Mouse (Mus musculus): ENCODE measurements around the gene Trex1. TPM values are rescaled to one million over a fixed set of nuclear protein-coding genes. Genes with fewer than 3 reads are reported as not detected.

Trex1 gene
- polyA plus RNA-seq, 1 experiment: 49.1 TPM

- Histone ChIP-seq H3K4me3 (replicated peaks) (no peak overlapping the region), H3K36me3 (replicated peaks; ENCODE audit: low read length) (peaks cover 49% of the 10 kb centered on the region), H3K9me3 (no peaks in the 10 kb centered on the region), H3K4me1 (peaks cover 25% of the 10 kb centered on the region), H3K27me3 (replicated peaks) (peaks cover 30% of the 10 kb centered on the region)
- TF ChIP-seq FLI1 (IDR thresholded peaks at IDR 0.05; ENCODE audit: low read length) (no peak), GATA1 (IDR thresholded peaks at IDR 0.05; ENCODE audit: borderline replicate concordance, low read length) (no peak)
These were observed 32.3 kb upstream of the Trex1 start for GRCm38 (mm10) chr9:109091802-109092201.

- H3K9me3 ChIP-seq: no peaks in the 10 kb centered on the region
- peaks cover 17% of the 10 kb centered on the region for H3K27me3 ChIP-seq (replicated peaks)
- peaks cover 52% of the 10 kb centered on the region for H3K36me3 ChIP-seq (replicated peaks; ENCODE audit: low read length)
- peaks cover 27% of the 10 kb centered on the region for H3K4me1 ChIP-seq
- no peak for TF ChIP-seq FLI1 (IDR thresholded peaks at IDR 0.05; ENCODE audit: low read length)
- no peak for TF ChIP-seq GATA1 (IDR thresholded peaks at IDR 0.05; ENCODE audit: borderline replicate concordance, low read length)
- H3K4me3 ChIP-seq (replicated peaks): no peak overlapping the region
These were observed 30.9 kb upstream of the Trex1 start for GRCm38 (mm10) chr9:109090446-109090845.

- Histone ChIP-seq H3K27me3 (replicated peaks) (no peaks in the 10 kb centered on the region), H3K9me3 (no peaks in the 10 kb centered on the region), H3K4me3 (replicated peaks) (no peak overlapping the region), H3K36me3 (replicated peaks; ENCODE audit: low read length) (peaks cover 52% of the 10 kb centered on the region), H3K4me1 (peaks cover 40% of the 10 kb centered on the region)
- TF ChIP-seq GATA1 (IDR thresholded peaks at IDR 0.05; ENCODE audit: borderline replicate concordance, low read length): no peak
These were observed 28.5 kb upstream of the Trex1 start for GRCm38 (mm10) chr9:109087987-109088386.

- Histone ChIP-seq H3K27me3 (replicated peaks) (no peaks in the 10 kb centered on the region), H3K4me3 (replicated peaks) (no peak overlapping the region), H3K4me1 (peaks cover 57% of the 10 kb centered on the region), H3K36me3 (replicated peaks; ENCODE audit: low read length) (peaks cover 31% of the 10 kb centered on the region), H3K9me3 (no peaks in the 10 kb centered on the region)
- TF ChIP-seq GATA1 (IDR thresholded peaks at IDR 0.05; ENCODE audit: borderline replicate concordance, low read length): no peak
- TF ChIP-seq FLI1 (IDR thresholded peaks at IDR 0.05; ENCODE audit: low read length): no peak
These were observed 25.4 kb upstream of the Trex1 start for GRCm38 (mm10) chr9:109084922-109085321.

- Histone ChIP-seq H3K4me1 (peaks cover 52% of the 10 kb centered on the region), H3K4me3 (replicated peaks) (peak within 1 kb of the TSS; percentile 96), H3K27me3 (replicated peaks) (no peaks in the 10 kb centered on the region), H3K9me3 (no peaks in the 10 kb centered on the region), H3K36me3 (replicated peaks; ENCODE audit: low read length) (peaks cover 36% of the 10 kb centered on the region)
- TF ChIP-seq GATA1 (IDR thresholded peaks at IDR 0.05; ENCODE audit: borderline replicate concordance, low read length) (no peak), FLI1 (IDR thresholded peaks at IDR 0.05; ENCODE audit: low read length) (no peak)
These were observed 22.7 kb upstream of the Trex1 start, which contains the start of the genes Ccdc51 and Tma7 for GRCm38 (mm10) chr9:109082124-109082800. Ccdc51 (plus strand) TSS chr9:109082493. Tma7 (minus strand) TSS chr9:109082587.

GRCm38 (mm10) chr9:109081749-109082123 lies 22.2 kb upstream of the Trex1 start:
- Histone ChIP-seq H3K4me3 (replicated peaks) (peak overlapping the region; percentile 96), H3K27me3 (replicated peaks) (no peaks in the 10 kb centered on the region), H3K36me3 (replicated peaks; ENCODE audit: low read length) (peaks cover 36% of the 10 kb centered on the region), H3K4me1 (peaks cover 47% of the 10 kb centered on the region), H3K9me3 (no peaks in the 10 kb centered on the region)
- TF ChIP-seq FLI1 (IDR thresholded peaks at IDR 0.05; ENCODE audit: low read length) (no peak), GATA1 (IDR thresholded peaks at IDR 0.05; ENCODE audit: borderline replicate concordance, low read length) (no peak)

- no peak for TF ChIP-seq GATA1 (IDR thresholded peaks at IDR 0.05; ENCODE audit: borderline replicate concordance, low read length)
- TF ChIP-seq FLI1 (IDR thresholded peaks at IDR 0.05; ENCODE audit: low read length): no peak
- Histone ChIP-seq H3K9me3 (no peaks in the 10 kb centered on the region), H3K4me3 (replicated peaks) (no peak overlapping the region)
These were observed 21.0 kb upstream of the Trex1 start for GRCm38 (mm10) chr9:109080516-109080915.

GRCm38 (mm10) chr9:109073661-109074573 lies 14.4 kb upstream of the Trex1 start, which contains the start of gene Atrip:
Atrip (minus strand) TSS chr9:109074124.
- Histone ChIP-seq H3K9me3 (no peaks in the 10 kb centered on the region), H3K27me3 (replicated peaks) (no peaks in the 10 kb centered on the region), H3K4me3 (replicated peaks) (peak within 1 kb of the TSS; percentile 99), H3K36me3 (replicated peaks; ENCODE audit: low read length) (peaks cover 41% of the 10 kb centered on the region), H3K4me1 (peaks cover 25% of the 10 kb centered on the region)
- TF ChIP-seq FLI1 (IDR thresholded peaks at IDR 0.05; ENCODE audit: low read length) (no peak), GATA1 (IDR thresholded peaks at IDR 0.05; ENCODE audit: borderline replicate concordance, low read length) (no peak)

More at GRCm38 (mm10) chr9:109080516-109080915, 21.0 kb upstream of the Trex1 start:
- Histone ChIP-seq H3K4me1 (peaks cover 39% of the 10 kb centered on the region), H3K36me3 (replicated peaks; ENCODE audit: low read length) (peaks cover 32% of the 10 kb centered on the region), H3K27me3 (replicated peaks) (no peaks in the 10 kb centered on the region)

- Histone ChIP-seq H3K9me3 (no peaks in the 10 kb centered on the region), H3K36me3 (replicated peaks; ENCODE audit: low read length) (peaks cover 86% of the 10 kb centered on the region), H3K4me3 (replicated peaks) (no peak overlapping the region), H3K4me1 (peaks cover 14% of the 10 kb centered on the region), H3K27me3 (replicated peaks) (no peaks in the 10 kb centered on the region)
- TF ChIP-seq GATA1 (IDR thresholded peaks at IDR 0.05; ENCODE audit: borderline replicate concordance, low read length): no peak
- no peak for TF ChIP-seq FLI1 (IDR thresholded peaks at IDR 0.05; ENCODE audit: low read length)
These were observed 8.7 kb upstream of the Trex1 start for GRCm38 (mm10) chr9:109068095-109068735.
